Mouse (Mus musculus) heart, adult 2 months (tissue): ENCODE measurements around the gene Zmynd11.

Experiments used
- CTCF ChIP-seq: fragments of 200-600 bp; IDR thresholded peaks from 2 replicates; pipeline ENCODE4 v1.8.1; 2022; ENCODE audit warnings: antibody characterized with exemption, mild to moderate bottlenecking, moderate library complexity
- EP300 ChIP-seq: fragments of 200-500 bp; IDR thresholded peaks from 2 replicates; pipeline ENCODE4 v1.6.1; 2011; ENCODE audit warnings: low read depth, low read length, control low read depth; ENCODE audit not compliant: insufficient read depth
- POLR2A ChIP-seq: fragments of 200-500 bp; IDR thresholded peaks from 2 replicates; pipeline ENCODE4 v1.6.1; 2011; ENCODE audit warnings: mild to moderate bottlenecking, low read depth, low read length, control low read depth; ENCODE audit not compliant: insufficient read depth

GRCm38 (mm10) chr13:9649894-9650293, 115.2 kb downstream of the Zmynd11 start:
- TF ChIP-seq EP300 (no peak), CTCF (no peak), POLR2A (no peak)
